Mouse (Mus musculus): ENCODE data around the gene Galt.

- TF ChIP-seq POLR2A (IDR thresholded peaks at IDR 0.05; ENCODE audit: low read depth, low read length) (no peak), MAZ (IDR thresholded peaks at IDR 0.05; ENCODE audit: low read depth, low read length) (no peak), TBP (conservative IDR thresholded peaks at IDR 0.05; ENCODE audit: low read depth, low read length) (no peak), CTCF (conservative IDR thresholded peaks at IDR 0.05 in 1 of 2, IDR thresholded peaks at IDR 0.05 in 1 of 2; ENCODE audit: low read depth in 2 of 2, low read length in 2 of 2) (no peak), EP300 (IDR thresholded peaks at IDR 0.05; ENCODE audit: low read length) (no peak), RAD21 (IDR thresholded peaks at IDR 0.05; ENCODE audit: low read depth, low read length) (no peak), SMC3 (IDR thresholded peaks at IDR 0.05; ENCODE audit: low read depth, low read length) (no peak)
Measured at GRCm38 (mm10) chr4:41759656-41760287, 4.7 kb downstream of the Galt start.

Data from CH12.LX (cell line).